Mouse (Mus musculus): ENCODE measurements at regions not wholly inside any gene's neighbourhood (a gene's known extent, or its start where the extent isn't known, plus 50 kb on each side); places are given as distances from the start of the nearest gene placed in this dataset.

- no peak for DNase-seq (ENCODE audit: low spot score in 2 of 2)
These were observed 471.1 kb downstream of the Nfib start for GRCm38 (mm10) chr4:82234443-82234842.

GRCm38 (mm10) chr4:82226197-82227119, 479.1 kb downstream of the Nfib start:
- no peak for DNase-seq (ENCODE audit: low spot score in 2 of 2)

- no peak for DNase-seq (ENCODE audit: low spot score in 2 of 2)
These were observed 484.8 kb downstream of the Nfib start for GRCm38 (mm10) chr4:82220724-82221123.

GRCm38 (mm10) chr4:82220120-82220714, 485.3 kb downstream of the Nfib start:
- DNase-seq (ENCODE audit: low spot score in 2 of 2): no peak

- no peak for DNase-seq (ENCODE audit: low spot score in 2 of 2)
These were observed 486.9 kb downstream of the Nfib start for GRCm38 (mm10) chr4:82218616-82219015.

- DNase-seq (ENCODE audit: low spot score in 2 of 2): no peak
These were observed 498.5 kb downstream of the Nfib start for GRCm38 (mm10) chr4:82207031-82207430.

GRCm38 (mm10) chr4:82200306-82200705, 505.2 kb downstream of the Nfib start:
- DNase-seq (ENCODE audit: low spot score in 2 of 2): peak in 1 of 2 experiments; percentile 41

GRCm38 (mm10) chr4:82199118-82199517, 506.4 kb downstream of the Nfib start:
- no peak for DNase-seq (ENCODE audit: low spot score in 2 of 2)

GRCm38 (mm10) chr4:82197611-82198010, 507.9 kb downstream of the Nfib start:
- DNase-seq (ENCODE audit: low spot score in 2 of 2): no peak

- no peak for DNase-seq (ENCODE audit: low spot score in 2 of 2)
These were observed 509.4 kb downstream of the Nfib start for GRCm38 (mm10) chr4:82196024-82196647.

GRCm38 (mm10) chr4:82193905-82194304, 511.6 kb downstream of the Nfib start:
- no peak for DNase-seq (ENCODE audit: low spot score in 2 of 2)

- DNase-seq (ENCODE audit: low spot score in 2 of 2): no peak
These were observed 518.7 kb downstream of the Nfib start for GRCm38 (mm10) chr4:82186892-82187291.

GRCm38 (mm10) chr4:82183974-82184373, 521.6 kb downstream of the Nfib start:
- DNase-seq (ENCODE audit: low spot score in 2 of 2): no peak

- no peak for DNase-seq (ENCODE audit: low spot score in 2 of 2)
These were observed 527.4 kb downstream of the Nfib start for GRCm38 (mm10) chr4:82178112-82178511.

GRCm38 (mm10) chr4:82176723-82177122, 528.8 kb downstream of the Nfib start:
- no peak for DNase-seq (ENCODE audit: low spot score in 2 of 2)

- no peak for DNase-seq (ENCODE audit: low spot score in 2 of 2)
These were observed 532.0 kb downstream of the Nfib start for GRCm38 (mm10) chr4:82173461-82174085.

- DNase-seq (ENCODE audit: low spot score in 2 of 2): no peak
These were observed 534.6 kb downstream of the Nfib start for GRCm38 (mm10) chr4:82170930-82171329.

GRCm38 (mm10) chr4:82168032-82168431, 537.5 kb downstream of the Nfib start:
- no peak for DNase-seq (ENCODE audit: low spot score in 2 of 2)

- no peak for DNase-seq (ENCODE audit: low spot score in 2 of 2)
These were observed 538.2 kb downstream of the Nfib start for GRCm38 (mm10) chr4:82167396-82167795.

- DNase-seq (ENCODE audit: low spot score in 2 of 2): no peak
These were observed 538.7 kb downstream of the Nfib start for GRCm38 (mm10) chr4:82166826-82167225.

GRCm38 (mm10) chr4:82166087-82166486, 539.5 kb downstream of the Nfib start:
- DNase-seq (ENCODE audit: low spot score in 2 of 2): no peak

- no peak for DNase-seq (ENCODE audit: low spot score in 2 of 2)
These were observed 541.5 kb downstream of the Nfib start for GRCm38 (mm10) chr4:82164058-82164457.

All from urinary bladder, postnatal 36 days (tissue).